Mouse (Mus musculus): ENCODE data around the gene Agxt2. TPM values are rescaled to one million over a fixed set of nuclear protein-coding genes. Genes with fewer than 3 reads are reported as not detected.

Agxt2 gene
- polyA plus RNA-seq, 1 experiment from 2014 or later = not detected

DNA sequence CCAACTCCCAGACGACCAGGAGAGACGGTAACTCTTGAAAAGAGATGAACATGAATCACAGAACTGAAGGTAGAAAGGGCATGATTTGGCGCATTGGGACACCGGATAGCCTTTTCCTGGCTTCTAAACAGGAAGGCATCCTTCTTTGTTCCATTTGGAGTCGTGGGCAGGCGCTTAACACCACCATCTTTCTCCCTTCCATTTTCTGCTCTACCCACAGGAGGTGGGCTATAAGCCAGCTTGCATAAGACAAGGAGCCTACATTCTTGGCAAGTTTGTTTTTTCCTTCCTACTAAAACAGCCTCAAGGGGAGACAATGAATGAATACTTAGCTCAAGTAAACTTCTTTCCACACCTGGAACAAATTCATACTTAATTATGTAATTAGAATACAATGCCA lies 55.3 kb downstream of the Agxt2 start:
- Histone ChIP-seq H3K4me2 (no peak overlapping the region), H3K4me1 (ENCODE audit: control insufficient read depth, insufficient read depth, low read length) (no peaks in the 10 kb centered on the region), H3K27ac (ENCODE audit: low read depth, low read length) (no peak overlapping the region), H3K4me3 (ENCODE audit: low read depth, low read length) (no peak overlapping the region), H3K36me3 (ENCODE audit: control insufficient read depth, insufficient read depth, low read length) (no peaks in the 10 kb centered on the region), H3K9ac (ENCODE audit: low read length) (no peak overlapping the region), H3K27me3 (ENCODE audit: control insufficient read depth, insufficient read depth, low read length) (no peaks in the 10 kb centered on the region), H3K9me3 (ENCODE audit: control insufficient read depth, low read length) (no peaks in the 10 kb centered on the region)
- DNase-seq (ENCODE audit: low spot score, missing footprints) = no peak
- 90% methylated on average over 6 of the region's 6 CpGs for WGBS
- no peak for ATAC-seq (ENCODE audit: low FRiP score)

DNA sequence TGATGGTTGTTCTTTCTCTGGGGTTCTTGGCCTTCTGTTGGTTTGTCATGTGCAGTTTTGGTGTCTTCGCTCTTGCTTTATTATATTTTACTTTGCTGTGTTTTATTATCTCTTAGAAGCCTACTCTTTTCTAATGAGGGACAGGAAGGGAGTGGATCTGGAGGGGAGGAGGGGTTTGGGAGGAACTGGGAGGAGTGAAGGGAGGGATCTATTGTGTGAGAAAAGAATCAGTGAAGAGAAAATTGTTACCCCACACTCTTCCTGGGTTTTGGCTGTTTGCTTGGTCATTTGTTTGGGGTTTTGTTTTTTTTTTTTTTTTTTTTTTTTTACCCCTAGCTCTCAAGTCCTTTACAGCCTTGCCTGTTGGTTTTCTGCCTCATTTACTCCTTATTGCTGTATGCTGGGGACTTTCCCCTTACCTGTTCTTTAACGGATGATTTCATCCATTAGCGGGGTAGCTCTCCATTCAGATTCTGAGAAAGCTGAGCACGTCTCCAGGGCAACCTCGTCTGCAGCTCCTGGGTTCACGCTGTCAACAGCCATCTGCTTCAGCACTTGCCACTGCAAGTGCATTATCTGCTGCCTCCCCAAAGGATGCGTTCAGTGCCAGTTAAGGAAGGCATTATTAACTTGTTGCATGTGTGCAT lies 62.9 kb downstream of the Agxt2 start:
- H3K27me3 ChIP-seq (ENCODE audit: control insufficient read depth, insufficient read depth, low read length) = no peaks in the 10 kb centered on the region
- no peaks in the 10 kb centered on the region for H3K36me3 ChIP-seq (ENCODE audit: control insufficient read depth, insufficient read depth, low read length)
- H3K4me3 ChIP-seq (ENCODE audit: low read depth, low read length) = no peak overlapping the region
- DNase-seq (ENCODE audit: low spot score, missing footprints) = peak; percentile 84
- peak; percentile 81 for ATAC-seq (ENCODE audit: low FRiP score)
- H3K4me1 ChIP-seq (ENCODE audit: control insufficient read depth, insufficient read depth, low read length) = peaks cover 5% of the 10 kb centered on the region; the same call in 1 of the 2 replicates
- WGBS = 16% methylated on average over 7 of the region's 7 CpGs
- H3K9me3 ChIP-seq (ENCODE audit: control insufficient read depth, low read length) = no peaks in the 10 kb centered on the region
- H3K9ac ChIP-seq (ENCODE audit: low read length) = no peak overlapping the region
- no peak overlapping the region for H3K4me2 ChIP-seq
- H3K27ac ChIP-seq (ENCODE audit: low read depth, low read length) = no peak overlapping the region

DNA sequence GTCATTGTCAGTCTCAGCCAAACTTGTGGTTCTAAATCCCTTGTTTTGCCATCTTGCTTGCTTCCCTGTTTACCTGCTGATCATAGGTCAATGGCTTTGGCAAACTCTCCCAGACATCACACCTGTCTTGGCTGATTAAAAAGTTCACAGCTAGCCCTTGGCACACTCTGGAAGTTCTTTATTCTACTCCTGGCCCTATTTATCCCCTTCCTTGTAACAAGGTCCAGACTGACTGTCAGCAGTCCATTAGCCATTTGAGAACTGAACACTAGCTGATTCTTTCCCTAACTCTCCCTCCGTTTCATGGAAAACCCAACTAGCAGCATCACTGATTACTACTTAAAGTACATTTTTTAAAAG lies 63.4 kb downstream of the Agxt2 start:
- Histone ChIP-seq H3K4me3 (ENCODE audit: low read depth, low read length) (no peak overlapping the region), H3K4me1 (ENCODE audit: control insufficient read depth, insufficient read depth, low read length) (peaks cover 5% of the 10 kb centered on the region; the same call in 1 of the 2 replicates), H3K36me3 (ENCODE audit: control insufficient read depth, insufficient read depth, low read length) (no peaks in the 10 kb centered on the region), H3K27me3 (ENCODE audit: control insufficient read depth, insufficient read depth, low read length) (no peaks in the 10 kb centered on the region), H3K9me3 (ENCODE audit: control insufficient read depth, low read length) (no peaks in the 10 kb centered on the region), H3K27ac (ENCODE audit: low read depth, low read length) (no peak overlapping the region), H3K4me2 (no peak overlapping the region), H3K9ac (ENCODE audit: low read length) (no peak overlapping the region)
- ATAC-seq (ENCODE audit: low FRiP score) (no peak; the same call in 1 of the 2 replicates), DNase-seq (ENCODE audit: low spot score, missing footprints) (no peak)
- 27% methylated on average over 1 of the region's 1 CpGs for WGBS

DNA sequence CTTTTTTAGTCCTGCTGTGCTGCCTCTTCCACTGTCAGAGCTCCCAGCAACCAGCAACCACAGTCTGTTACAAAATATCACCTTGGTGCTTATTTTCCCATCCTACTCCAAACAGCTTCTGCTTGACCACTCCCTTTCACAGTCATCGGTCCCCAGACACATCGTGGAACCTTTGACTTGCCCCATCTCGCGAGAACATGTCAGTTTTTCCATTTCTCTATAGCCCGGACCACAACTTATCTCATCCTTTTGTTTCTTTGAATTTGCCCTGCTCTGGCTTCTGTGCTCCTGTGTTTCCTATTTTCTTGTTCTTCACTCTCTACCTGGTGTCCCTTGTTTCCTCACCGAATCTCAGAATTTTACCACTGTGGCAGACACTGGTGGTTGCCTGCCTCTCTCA lies 67.8 kb downstream of the Agxt2 start:
- WGBS = 96% methylated on average over 6 of the region's 6 CpGs
- H3K27ac ChIP-seq (ENCODE audit: low read depth, low read length) = no peak overlapping the region
- no peak overlapping the region for H3K9ac ChIP-seq (ENCODE audit: low read length)
- no peaks in the 10 kb centered on the region for H3K27me3 ChIP-seq (ENCODE audit: control insufficient read depth, insufficient read depth, low read length)
- ATAC-seq (ENCODE audit: low FRiP score) (no peak), DNase-seq (ENCODE audit: low spot score, missing footprints) (no peak)
- H3K36me3 ChIP-seq (ENCODE audit: control insufficient read depth, insufficient read depth, low read length) = no peaks in the 10 kb centered on the region
- no peaks in the 10 kb centered on the region for H3K9me3 ChIP-seq (ENCODE audit: control insufficient read depth, low read length)
- peaks cover 5% of the 10 kb centered on the region; the same call in 1 of the 2 replicates for H3K4me1 ChIP-seq (ENCODE audit: control insufficient read depth, insufficient read depth, low read length)
- H3K4me2 ChIP-seq = no peak overlapping the region
- H3K4me3 ChIP-seq (ENCODE audit: low read depth, low read length) = no peak overlapping the region

DNA sequence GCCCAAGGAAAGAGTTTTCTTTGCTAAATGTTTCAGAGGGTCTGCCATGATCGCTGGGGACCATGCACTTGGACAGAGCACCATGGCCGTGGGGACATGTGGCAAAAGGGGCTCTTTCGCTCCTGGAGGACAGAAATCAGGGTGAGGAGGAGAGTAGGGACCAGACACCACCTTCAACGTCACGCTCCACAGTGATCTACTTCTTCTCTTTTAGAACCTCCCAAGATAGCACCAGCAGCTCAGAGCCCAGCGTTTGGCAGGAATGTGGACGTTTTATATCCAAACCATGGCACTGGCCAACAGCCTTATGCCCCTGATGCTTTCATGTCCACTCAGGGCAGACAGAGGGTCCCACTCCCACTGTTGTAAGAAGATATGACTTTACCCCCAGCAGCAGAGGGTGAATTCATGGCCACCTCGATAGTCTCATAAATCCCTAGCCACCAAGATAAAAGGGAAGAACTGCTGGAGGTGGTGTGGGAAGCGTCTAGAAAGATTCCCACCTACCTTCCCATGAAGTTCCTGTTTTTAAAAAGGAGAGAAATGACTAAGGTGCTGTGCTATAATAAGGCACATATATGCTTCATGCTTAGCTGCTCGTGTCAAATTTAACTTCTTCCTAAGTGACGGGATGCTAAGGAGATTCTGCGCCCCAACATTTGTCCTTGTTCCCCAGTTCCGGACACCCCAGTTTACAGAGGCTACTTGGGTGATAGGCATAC lies 68.4 kb downstream of the Agxt2 start:
- H3K4me1 ChIP-seq (ENCODE audit: control insufficient read depth, insufficient read depth, low read length) = peaks cover under 1% of the 10 kb centered on the region; the same call in 1 of the 2 replicates
- ATAC-seq (ENCODE audit: low FRiP score) (no peak), DNase-seq (ENCODE audit: low spot score, missing footprints) (no peak)
- no peak overlapping the region for H3K9ac ChIP-seq (ENCODE audit: low read length)
- H3K27me3 ChIP-seq (ENCODE audit: control insufficient read depth, insufficient read depth, low read length) = no peaks in the 10 kb centered on the region
- 95% methylated on average over 13 of the region's 13 CpGs for WGBS
- H3K36me3 ChIP-seq (ENCODE audit: control insufficient read depth, insufficient read depth, low read length) = no peaks in the 10 kb centered on the region
- no peak overlapping the region for H3K4me2 ChIP-seq
- no peaks in the 10 kb centered on the region for H3K9me3 ChIP-seq (ENCODE audit: control insufficient read depth, low read length)
- no peak overlapping the region for H3K27ac ChIP-seq (ENCODE audit: low read depth, low read length)
- H3K4me3 ChIP-seq (ENCODE audit: low read depth, low read length) = no peak overlapping the region

DNA sequence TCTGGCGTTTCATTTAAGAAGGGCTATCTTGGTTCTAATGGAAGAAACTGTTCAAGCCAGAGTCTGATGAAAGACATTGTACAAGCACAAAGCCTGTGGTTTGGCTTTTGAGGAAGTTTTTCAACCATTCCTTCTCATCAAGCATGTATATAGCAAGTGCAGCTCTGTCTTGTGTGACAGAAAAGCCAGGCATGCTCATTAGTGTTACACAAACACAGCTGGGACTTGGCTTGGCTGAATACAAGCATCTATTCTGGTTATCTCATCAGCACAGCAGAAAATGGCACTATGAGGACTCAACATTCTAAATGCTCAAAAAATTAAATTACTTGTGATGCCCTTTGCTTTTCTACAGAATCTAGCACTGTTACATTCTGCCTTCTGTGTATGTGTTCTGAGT lies 78.6 kb downstream of the Agxt2 start:
- Histone ChIP-seq H3K9me3 (ENCODE audit: control insufficient read depth, low read length) (no peaks in the 10 kb centered on the region), H3K4me1 (ENCODE audit: control insufficient read depth, insufficient read depth, low read length) (no peaks in the 10 kb centered on the region), H3K27ac (ENCODE audit: low read depth, low read length) (no peak overlapping the region), H3K9ac (ENCODE audit: low read length) (no peak overlapping the region), H3K4me3 (ENCODE audit: low read depth, low read length) (no peak overlapping the region), H3K4me2 (no peak overlapping the region), H3K36me3 (ENCODE audit: control insufficient read depth, insufficient read depth, low read length) (no peaks in the 10 kb centered on the region), H3K27me3 (ENCODE audit: control insufficient read depth, insufficient read depth, low read length) (no peaks in the 10 kb centered on the region)
- DNase-seq (ENCODE audit: low spot score, missing footprints) (no peak), ATAC-seq (ENCODE audit: low FRiP score) (no peak)
- whole genome bisulfite sequencing = 89% methylated on average over 1 of the region's 1 CpGs

DNA sequence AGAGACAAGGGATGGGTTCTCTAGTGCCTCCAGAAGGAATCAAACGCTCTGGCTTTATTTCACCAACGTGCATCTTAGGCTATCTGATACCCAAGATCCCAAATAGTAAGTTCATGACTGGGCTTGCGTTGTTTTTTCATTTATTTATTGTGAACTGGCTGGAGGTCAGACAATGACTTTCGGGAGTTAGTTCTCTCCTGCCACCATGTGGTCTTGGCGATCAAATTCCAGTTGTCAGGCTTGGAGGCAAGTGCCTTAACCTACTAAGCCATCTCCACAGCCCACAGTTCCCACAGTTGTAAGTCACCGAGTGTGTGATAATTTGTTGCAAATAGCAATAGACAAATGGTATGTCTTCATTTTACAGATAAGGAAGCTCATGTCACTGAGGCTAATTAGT lies 81.6 kb downstream of the Agxt2 start:
- Histone ChIP-seq H3K27me3 (ENCODE audit: control insufficient read depth, insufficient read depth, low read length) (no peaks in the 10 kb centered on the region), H3K9ac (ENCODE audit: low read length) (no peak overlapping the region), H3K9me3 (ENCODE audit: control insufficient read depth, low read length) (no peaks in the 10 kb centered on the region), H3K36me3 (ENCODE audit: control insufficient read depth, insufficient read depth, low read length) (no peaks in the 10 kb centered on the region), H3K4me3 (ENCODE audit: low read depth, low read length) (no peak overlapping the region), H3K27ac (ENCODE audit: low read depth, low read length) (no peak overlapping the region), H3K4me1 (ENCODE audit: control insufficient read depth, insufficient read depth, low read length) (no peaks in the 10 kb centered on the region), H3K4me2 (no peak overlapping the region)
- DNase-seq (ENCODE audit: low spot score, missing footprints) (peak; percentile 28), ATAC-seq (ENCODE audit: low FRiP score) (no peak)
- WGBS = 82% methylated on average over 6 of the region's 6 CpGs

DNA sequence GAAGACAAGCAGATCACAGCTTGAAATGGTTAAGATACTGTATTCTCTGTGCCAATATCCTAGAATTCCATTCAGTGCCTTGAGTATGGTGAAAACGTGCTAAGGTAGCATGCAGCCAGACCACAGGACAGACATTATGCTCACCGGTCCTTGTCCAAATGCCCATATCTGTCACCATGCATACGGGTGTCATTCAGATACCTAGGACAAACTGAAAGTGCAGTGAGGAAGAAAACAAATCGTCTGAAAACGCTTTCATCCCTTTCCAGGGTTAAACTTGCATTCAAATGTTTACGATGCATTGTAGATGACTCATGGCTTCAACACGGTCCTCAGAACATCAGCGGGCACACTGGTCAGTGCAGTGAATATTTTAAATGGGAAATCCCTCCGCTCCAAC lies 83.2 kb downstream of the Agxt2 start:
- no peak overlapping the region for H3K9ac ChIP-seq (ENCODE audit: low read length)
- no peaks in the 10 kb centered on the region for H3K9me3 ChIP-seq (ENCODE audit: control insufficient read depth, low read length)
- H3K4me1 ChIP-seq (ENCODE audit: control insufficient read depth, insufficient read depth, low read length) = no peaks in the 10 kb centered on the region
- H3K27me3 ChIP-seq (ENCODE audit: control insufficient read depth, insufficient read depth, low read length) = no peaks in the 10 kb centered on the region
- ATAC-seq (ENCODE audit: low FRiP score) (no peak), DNase-seq (ENCODE audit: low spot score, missing footprints) (peak; percentile 62)
- no peak overlapping the region for H3K27ac ChIP-seq (ENCODE audit: low read depth, low read length)
- no peak overlapping the region for H3K4me3 ChIP-seq (ENCODE audit: low read depth, low read length)
- no peaks in the 10 kb centered on the region for H3K36me3 ChIP-seq (ENCODE audit: control insufficient read depth, insufficient read depth, low read length)
- H3K4me2 ChIP-seq = no peak overlapping the region
- WGBS = 89% methylated on average over 9 of the region's 9 CpGs

DNA sequence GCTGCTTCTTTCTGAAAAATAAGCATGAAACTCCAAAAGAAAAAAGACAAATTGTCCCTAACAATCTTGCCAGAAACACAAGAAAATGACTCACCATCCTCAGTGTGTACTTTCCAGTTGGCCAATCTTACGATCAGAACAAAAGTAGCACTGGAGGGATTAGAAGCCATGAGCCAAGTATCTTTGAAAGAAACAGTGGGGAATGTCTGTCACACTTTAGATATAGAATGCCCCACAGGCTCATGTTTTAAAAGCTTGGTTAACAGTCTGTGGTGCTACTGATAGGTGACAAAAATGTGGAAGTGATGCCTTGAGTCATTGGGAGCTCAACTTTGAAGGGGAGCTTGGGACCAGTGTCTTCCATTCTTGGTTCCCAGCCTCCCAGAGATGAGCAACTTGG lies 83.9 kb downstream of the Agxt2 start:
- Histone ChIP-seq H3K9ac (ENCODE audit: low read length) (no peak overlapping the region), H3K27ac (ENCODE audit: low read depth, low read length) (no peak overlapping the region), H3K27me3 (ENCODE audit: control insufficient read depth, insufficient read depth, low read length) (no peaks in the 10 kb centered on the region), H3K9me3 (ENCODE audit: control insufficient read depth, low read length) (no peaks in the 10 kb centered on the region), H3K4me1 (ENCODE audit: control insufficient read depth, insufficient read depth, low read length) (no peaks in the 10 kb centered on the region), H3K4me3 (ENCODE audit: low read depth, low read length) (no peak overlapping the region), H3K36me3 (ENCODE audit: control insufficient read depth, insufficient read depth, low read length) (no peaks in the 10 kb centered on the region), H3K4me2 (no peak overlapping the region)
- DNase-seq (ENCODE audit: low spot score, missing footprints) (no peak), ATAC-seq (ENCODE audit: low FRiP score) (no peak)
- WGBS = 77% methylated on average over 1 of the region's 1 CpGs
